Mouse (Mus musculus) heart, postnatal 10 days (tissue): ENCODE measurements around the gene Ice1. TPM values are rescaled to one million over a fixed set of nuclear protein-coding genes. Genes with fewer than 3 reads are reported as not detected.

Experiments
- DNase-seq, 2 experiments: peaks; one replicate each; pipeline ENCODE4 v3.0.0; 2021
- intact Hi-C: fragments of 180-260 bp; cut with DNase I; formaldehyde crosslinking; loops from one replicate; pipeline ENCODE4 v1.15.1; 2025
- total RNA-seq, 2 experiments: library from RNA; stranded (reverse); gene quantifications; 2 replicates each; pipeline ENCODE4 v1.2.3; 2021

The Ice1 gene
- total RNA-seq, 2 experiments from 2014 or later = 32.4 to 36.1 TPM

DNA sequence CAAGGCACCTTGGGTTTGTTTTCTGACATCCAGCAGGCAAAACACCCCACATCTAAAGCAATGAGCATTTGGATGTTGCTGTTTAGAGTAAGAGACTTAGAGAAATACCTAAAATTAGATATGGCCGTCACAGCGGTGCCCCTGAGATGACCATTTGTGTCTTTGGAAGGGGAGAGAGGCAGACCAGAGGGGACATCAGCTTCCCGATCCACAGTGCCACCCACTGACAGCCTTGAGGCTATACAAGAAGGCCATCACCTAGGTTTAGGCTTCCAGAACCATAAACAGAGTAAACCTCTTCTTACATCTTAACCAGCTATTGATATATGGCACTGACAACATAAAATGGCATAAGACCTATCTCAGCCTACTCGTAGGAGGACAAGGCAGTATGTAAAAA lies 4.5 kb upstream of the Ice1 start:
- peak in 1 of 2 experiments; percentile 22 for DNase-seq
- intact Hi-C loops = loop anchor here (2.0 to 5.0 kb wide), 2 partner anchors 31 to 240 kb away; no protein-coding TSS in a partner anchor

DNA sequence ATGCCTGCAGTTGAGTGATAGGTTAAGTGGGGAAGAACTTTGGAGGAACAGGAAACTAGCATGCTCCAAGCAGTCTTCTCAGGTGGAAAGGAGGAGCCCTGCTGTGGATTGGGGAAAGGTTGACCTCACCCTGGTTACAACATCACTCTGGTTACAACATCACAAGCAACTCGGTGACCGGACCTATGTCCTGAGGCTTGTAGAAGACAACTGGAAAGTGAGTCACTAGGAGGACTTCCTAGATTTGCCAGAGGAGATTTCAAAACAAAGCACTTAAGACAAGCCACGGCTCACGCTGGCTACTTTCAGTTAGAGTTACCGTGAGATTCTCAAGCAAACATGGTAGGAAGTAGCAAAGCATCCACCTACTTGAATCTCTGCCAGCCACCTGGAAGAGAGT lies 3.9 kb upstream of the Ice1 start:
- intact Hi-C loops = loop anchor here (5.0 kb wide), 1 partner anchor 241 kb away; no protein-coding TSS in a partner anchor
- DNase-seq = no peak

DNA sequence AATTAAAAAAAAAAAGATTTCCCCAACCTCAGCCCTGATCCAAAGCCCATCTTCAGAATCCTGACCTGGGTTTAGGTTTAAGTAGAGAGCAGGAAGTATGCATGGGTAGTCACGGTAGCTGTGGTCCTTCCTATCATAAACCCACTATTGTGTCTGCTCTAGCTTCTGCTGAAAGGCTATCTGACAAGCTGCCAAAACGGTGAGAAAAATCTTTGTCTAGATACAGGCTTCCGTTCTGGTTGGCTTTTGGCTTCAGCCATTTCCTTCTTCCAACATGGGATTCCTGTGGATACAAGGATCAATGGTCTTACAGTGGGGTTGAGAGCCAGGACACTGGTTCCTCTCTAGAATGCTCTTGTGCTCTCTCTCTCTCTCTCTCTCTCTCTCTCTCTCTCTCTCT lies 2.2 kb upstream of the Ice1 start:
- intact Hi-C loops = loop anchor here (5.0 kb wide), 1 partner anchor 243 kb away; no protein-coding TSS in a partner anchor
- peak in 1 of 2 experiments; percentile 17 for DNase-seq

DNA sequence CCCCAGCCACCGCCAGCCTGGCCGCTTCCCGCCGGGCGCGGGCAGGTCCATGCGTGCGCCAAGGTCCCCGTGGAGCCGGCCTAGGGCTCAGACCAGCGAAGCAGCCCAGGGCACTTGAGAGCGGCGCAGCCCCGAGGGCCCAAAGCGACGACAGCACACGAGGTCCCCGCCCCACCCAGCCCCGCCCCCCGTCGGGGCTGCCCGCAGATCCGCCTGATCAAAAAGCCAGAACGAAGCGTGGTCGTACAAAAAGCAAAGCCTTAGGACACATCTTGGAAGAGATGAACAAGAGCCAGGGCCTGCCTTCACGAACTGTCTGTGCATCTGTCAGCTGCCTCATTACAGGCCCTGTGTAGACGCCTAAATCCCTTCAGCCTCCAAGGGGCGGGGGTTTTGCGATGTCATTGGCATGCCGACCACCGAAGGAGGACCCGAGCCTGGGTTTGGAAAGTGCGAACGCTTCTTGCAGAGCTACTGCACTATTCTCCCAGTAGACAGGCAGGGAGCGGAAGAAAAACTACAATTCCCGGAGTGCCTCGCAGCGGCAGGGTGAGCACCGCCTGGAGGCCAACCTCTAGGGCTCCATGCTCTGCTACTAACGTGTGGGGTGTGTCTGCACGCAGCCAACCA lies 343 bp upstream of the Ice1 start:
- peak; percentile 97 to 98 for DNase-seq
- intact Hi-C loops = no loop called here

DNA sequence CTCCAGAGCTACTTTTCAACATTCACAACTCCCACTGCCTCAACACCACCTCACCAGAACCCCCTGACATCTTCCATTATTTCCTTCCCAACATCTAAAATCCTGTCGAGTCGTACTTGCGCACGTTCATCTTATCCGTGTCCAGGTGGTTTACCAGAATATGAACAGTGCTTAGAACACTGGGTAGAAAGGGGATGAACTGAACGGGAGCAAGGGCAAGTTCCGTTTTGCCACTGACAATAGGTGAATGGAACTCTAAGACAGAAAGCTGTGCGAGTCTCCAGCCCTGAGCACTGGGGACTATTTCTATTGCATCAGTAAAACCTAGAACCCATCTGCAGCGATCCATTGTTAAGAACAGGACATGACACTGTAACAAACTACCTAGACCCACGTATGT lies 728 bp downstream of the Ice1 start:
- DNase-seq = no peak
- intact Hi-C loops = no loop called here

DNA sequence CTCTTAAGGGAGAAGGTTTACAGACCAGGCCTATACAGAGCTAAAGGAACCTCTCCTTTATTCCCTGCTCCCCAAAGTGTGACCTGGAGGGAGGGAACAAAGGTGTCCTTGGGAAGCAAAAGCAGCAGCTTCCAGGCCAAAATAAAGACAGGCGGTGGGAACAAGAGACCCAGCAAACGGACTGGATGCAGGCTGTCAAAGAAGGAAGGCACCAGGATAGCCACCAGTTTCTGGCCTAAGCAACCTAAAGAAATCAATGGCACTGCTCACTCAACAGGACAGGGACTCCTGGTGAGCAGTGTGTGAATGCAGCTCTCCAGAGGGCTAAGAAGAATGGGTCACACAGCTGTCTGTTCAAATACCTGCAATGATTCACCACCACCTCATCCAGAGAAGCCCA lies 1.8 kb downstream of the Ice1 start:
- intact Hi-C loops = no loop called here

DNA sequence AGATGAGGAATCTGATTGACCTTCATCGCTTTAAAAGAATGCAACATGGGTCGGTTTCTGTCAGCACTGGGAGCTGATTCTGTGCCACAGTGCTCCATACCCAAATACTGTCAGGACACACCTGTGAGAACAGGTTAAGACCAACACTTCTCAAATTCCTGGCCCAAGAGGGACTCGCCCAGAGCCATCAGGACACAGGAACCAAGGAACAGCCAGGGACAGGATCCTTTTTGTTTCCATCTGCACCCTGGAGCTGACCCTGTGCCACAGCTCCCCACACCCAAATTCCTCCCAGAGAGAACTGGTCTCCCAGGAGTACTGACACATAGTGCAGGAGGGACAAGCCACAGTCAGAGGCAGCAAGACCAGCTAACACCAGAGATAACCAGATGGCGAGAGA lies 11.0 kb downstream of the Ice1 start:
- intact Hi-C loops = no loop called here
- DNase-seq = no peak

More for the DNA sequence above, 1.8 kb downstream of the Ice1 start:
- DNase-seq = no peak

DNA sequence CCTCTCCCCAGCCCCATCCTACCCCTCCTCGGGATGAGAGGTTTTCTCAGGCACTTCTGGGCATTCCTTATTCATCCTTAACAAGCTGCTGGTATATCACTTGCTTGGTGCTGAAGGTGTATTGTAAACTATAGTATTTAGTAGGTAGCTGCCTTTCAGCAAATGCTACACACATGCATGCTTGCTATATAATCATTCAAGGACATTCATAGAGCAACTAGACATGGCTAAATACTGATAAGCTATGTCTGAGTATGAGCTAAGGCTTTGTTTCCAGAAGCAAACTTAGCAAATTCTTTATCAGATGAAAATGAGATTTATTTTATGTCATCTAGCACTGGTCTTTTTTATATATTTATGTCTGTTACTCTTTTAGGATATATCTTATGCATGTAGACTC lies 11.8 kb downstream of the Ice1 start:
- intact Hi-C loops = no loop called here
- no peak for DNase-seq

DNA sequence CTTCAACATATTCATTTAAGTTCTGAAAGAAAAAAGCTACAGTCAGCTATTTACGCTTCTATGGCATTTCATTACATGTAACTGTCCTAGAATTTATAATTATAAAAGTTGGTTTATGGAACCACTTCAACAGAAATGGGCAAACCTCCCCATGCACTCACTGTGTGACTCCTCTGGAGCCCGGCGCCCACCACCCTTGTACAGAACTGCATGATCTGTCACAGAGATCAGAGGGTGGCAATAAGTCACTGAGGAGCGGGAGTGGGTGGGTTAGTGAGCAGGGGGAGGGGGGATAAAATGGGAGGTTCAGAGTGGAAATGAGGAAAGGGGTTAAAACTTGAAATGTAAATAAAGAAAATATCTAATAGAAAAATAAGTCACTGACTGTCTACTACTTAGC lies 13.0 kb downstream of the Ice1 start:
- no peak for DNase-seq
- intact Hi-C loops = no loop called here

DNA sequence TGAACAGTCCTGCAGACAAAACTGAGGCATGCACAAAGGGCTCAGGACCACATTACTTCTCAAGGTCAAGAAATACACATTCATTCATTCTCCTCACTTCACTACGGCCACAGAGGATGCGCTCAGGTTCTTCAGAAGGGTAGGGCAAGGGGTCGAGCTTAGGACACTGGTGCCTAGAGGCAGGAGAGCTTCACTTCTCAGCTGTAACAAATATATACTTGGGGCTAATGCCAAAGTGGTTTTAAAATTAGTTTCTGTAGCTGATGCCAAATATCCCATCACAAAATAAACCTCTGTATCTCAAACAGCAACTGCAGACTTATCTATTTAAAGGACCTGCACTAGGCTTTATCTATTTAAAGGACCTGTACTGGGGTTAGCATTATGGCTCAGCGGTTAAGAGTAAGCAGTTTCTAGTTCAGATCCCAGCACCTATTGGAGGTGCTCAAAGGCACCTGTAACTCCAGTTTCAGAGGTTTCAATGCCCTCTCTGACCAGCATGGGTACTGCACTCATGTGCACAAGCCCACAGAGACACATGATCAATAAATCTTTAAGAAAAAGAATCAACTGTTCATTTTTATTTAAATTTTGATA lies 14.9 kb downstream of the Ice1 start:
- no peak for DNase-seq
- intact Hi-C loops = no loop called here

DNA sequence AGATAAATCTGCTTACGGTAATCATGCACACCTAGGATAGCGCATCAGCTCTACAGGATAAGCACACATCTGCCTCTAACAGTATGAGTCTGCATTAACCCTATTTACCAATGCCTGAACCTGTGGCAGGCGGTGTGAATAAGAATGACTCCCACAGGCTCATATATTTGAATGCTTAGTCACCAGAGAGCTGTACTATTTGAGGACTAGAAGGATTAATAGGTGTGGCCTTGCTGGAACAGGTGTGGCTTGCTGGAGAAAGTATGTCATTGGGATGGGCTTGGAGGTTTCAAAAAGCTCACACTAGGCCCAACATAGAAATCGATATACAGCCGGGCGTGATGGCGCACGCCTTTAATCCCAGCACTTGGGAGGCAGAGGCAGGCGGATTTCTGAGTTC lies 15.9 kb downstream of the Ice1 start:
- intact Hi-C loops = no loop called here

DNA sequence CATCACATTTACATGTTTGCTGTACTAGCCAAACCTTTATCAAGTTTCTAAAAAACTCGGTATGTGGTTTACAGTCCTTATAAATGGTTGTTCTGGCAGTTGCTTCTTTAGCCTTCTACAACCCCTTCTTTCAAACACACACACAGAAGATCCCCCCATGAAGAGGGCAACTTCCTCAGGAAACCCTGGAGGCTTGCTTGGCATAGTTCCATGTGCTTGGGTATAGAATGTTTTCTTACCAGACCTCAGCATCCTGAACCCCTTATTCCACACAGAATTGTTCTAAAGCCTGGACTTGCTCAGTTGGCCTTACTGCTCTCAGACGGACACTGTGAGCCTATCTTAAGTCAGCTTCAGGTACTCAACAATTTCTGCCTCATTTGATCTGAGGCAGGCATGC lies 24.6 kb downstream of the Ice1 start:
- intact Hi-C loops = no loop called here
- no peak for DNase-seq

More for the DNA sequence above, 15.9 kb downstream of the Ice1 start:
- DNase-seq = no peak

DNA sequence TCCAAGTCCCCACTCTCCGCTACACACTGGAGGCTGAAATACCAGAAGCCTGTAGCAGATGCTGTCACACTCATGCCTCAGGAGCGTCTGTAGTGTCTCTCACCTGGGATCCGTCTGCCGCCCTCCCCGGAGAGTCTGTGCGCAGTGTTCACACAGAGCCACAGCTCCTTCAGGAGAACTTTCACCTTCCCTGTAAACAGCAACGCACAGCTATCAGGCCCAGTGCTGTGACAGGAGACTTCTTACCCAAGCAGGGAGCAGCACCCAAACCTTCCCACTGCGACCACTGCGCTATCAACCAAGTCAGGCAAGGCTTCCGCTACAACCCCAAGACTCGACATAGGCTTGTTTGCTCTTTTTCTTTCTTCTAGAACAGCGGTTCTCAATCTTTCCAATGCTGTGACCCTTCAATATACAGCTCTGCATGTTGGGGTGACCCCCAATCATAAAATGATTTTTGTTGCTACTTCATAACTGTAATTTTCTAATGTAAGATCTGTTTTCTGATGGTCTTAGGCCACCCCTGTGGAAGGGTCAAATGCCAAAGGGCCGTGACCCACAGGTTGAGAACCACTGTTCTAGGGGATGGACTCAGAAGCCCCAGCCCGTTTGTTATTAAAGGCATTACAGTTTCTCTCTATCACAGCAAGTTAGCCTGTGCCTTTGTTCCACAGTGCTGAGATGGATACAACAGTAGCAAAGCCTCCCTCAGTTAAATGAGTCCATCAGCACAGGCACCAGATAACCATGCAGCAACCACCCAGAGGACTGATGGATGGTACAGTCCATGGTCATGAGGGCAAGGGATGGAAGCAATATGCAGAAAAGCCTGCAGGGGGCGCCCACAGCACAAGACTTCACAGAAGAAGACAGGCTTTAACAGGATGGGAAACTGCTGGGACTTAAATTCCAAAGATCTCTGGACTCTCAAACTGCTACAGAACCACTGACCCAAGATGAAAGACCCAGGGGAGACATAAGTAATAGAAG lies 26.7 kb downstream of the Ice1 start:
- intact Hi-C loops = loop anchor here (2.0 kb wide), 3 partner anchors 32 to 390 kb away; partner anchors contain the start of gene Adamts16
- DNase-seq = peak; percentile 66 to 84

DNA sequence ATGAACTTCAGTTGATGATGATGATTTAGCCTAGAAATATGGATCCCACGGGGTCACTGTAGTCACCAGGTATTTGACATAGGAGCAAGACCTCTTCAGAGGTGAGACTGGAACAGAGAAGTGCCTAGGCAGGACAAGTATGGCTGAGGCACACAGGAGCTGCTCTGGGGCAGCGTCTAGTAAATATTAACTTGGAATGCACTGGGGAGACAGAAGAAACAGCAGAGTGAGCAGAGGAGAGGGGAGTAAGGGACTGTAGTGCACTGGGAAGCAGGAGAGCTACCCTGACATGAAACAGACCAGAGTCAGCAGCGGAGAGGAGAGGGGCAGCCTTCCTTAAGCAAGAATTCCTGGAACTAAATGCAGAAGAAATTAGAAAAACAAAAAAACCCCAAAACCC lies 27.8 kb downstream of the Ice1 start:
- intact Hi-C loops = loop anchor here (2.0 kb wide), 3 partner anchors 33 to 391 kb away; partner anchors contain the start of gene Adamts16
- DNase-seq = no peak

DNA sequence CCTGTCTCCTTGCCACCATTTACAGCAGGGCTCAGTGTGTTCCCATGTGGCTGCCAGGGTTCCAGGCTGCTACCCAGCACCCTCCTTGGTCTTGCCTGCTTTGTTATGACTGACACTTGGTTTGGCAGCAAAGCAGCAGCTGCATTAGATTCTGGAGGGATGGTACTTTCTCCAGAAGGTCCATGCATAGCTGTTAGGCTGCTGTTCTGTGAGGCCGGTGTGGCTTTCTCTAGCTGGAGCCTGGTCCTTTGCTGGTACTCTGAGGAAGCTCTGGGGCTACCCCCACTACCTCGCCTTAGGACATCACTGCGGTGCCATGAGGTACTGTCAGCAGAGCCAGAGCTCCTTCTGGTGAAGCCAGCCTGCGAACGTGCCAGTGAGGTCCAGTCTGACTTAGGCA lies 32.1 kb downstream of the Ice1 start:
- no peak for DNase-seq
- intact Hi-C loops = no loop called here

DNA sequence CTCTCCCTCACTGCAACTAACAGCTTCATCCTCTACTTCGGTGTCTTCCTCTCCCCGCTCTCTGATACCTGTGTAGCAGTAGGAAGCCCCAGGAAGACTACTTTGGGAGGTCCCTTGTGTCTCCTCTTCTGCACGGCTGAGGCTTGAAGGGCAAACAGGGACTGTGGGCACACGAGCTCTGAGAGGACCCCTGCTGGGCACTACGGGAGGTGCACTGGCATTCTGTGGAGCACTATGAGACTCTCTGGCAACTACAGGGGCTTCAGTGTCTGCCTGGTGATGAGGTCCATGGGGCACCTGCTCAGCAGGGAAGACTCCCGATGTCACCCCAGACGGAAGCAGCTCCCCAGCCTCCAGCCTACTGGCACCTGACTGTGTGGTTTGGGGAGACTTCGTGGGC lies 32.7 kb downstream of the Ice1 start:
- peak in 1 of 2 experiments; percentile 12 for DNase-seq
- intact Hi-C loops = no loop called here

DNA sequence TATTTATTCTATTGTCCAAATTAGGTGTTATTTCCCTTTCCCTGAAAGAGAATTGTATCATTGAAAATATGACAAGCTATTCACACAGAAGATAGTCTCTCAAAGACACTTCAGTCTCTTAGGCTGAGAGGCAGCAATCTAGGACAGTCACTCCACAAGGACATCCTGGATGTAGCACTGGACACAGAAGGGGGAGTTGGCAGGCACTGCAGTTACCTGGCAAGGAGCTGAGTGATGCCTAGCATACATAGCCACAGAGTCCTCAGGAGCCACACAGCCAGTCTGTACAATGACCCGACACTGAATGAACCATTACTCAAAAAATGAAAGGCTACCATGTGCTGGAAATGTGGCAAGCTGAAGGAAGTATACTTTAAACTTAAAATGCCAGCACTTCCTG lies 35.9 kb downstream of the Ice1 start:
- intact Hi-C loops = no loop called here
- DNase-seq = no peak

DNA sequence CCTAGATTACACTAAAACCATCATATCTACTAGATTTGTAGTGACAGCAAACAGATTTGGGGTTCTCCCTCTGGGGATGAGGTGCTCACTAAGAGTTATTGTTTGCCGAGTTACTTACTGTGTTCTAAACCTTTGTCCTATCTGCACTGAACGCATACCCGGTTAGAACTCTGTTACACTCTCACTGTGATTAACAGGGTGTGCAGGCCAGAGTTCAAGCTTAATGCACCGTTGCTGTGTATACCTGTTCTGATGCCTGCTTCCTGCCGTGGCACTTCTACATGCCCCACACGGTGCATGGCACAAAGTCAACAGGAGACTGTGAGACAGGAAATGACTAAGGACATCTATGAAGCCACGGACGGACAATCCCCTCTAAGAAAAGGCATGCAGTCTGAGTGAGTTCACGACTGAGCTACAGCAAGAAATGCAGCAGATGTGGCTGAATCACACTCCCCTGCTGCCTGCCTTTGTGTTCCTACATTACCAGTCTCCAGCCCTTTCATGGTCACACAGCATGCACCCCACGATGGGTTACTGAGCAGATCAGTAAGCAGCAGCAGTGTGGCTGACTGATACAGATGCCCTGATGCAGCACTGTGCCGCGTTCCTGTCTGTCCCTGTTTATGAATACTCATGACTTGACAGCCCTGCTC lies 37.3 kb downstream of the Ice1 start:
- DNase-seq = no peak
- intact Hi-C loops = no loop called here

DNA sequence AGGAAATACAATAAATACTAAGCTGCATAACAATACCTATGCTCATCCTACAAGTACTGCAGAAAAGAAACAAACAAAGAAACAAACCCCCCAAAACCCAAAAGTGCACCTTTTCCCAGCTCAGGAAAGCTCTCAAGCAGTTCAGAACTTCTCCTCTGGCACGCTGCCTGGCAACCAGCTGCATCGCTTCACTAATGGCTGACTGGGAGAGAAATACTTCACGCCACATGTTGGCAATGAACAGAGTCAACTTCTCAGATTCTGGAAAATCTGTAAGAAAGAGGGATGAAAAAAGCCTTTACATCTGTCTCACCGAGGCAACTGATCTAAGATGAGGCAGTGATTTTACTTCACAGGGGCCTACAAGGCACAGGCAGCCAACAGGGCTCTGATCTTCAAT lies 38.5 kb downstream of the Ice1 start:
- intact Hi-C loops = no loop called here
- peak; percentile 52 to 64 for DNase-seq

DNA sequence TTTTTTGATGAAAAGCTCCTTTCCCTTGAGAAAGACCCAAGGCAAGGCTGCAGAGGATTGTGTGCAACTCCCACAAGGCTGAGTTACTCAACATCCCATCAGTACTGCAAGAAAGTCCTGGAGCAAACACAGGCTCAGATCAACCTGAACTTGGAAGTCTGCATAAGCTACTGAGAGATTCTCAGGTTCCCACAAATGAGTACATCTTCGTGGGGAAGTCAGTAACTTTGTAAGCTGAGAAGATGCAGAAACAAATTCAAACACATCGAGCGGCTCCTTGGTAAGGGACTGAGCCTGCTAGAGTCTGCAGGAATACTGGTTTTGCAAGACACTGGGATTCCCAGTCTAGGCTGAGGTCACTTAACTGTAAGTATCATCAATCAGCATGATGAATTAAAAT lies 40.5 kb downstream of the Ice1 start:
- DNase-seq = no peak
- intact Hi-C loops = no loop called here
